Mouse (Mus musculus): Measurements from ENCODE around the gene Serpina16. TPM values are rescaled to one million over a fixed set of nuclear protein-coding genes. Genes with fewer than 3 reads are reported as not detected.
A peak's percentile ranks its signal among the peaks of the same experiment; 100 is the strongest.
"Not testable (repeated sequence)": the region's sequence is repeated elsewhere in the genome, so short reads cannot be mapped to it uniquely, and the experiment has no call there.

Serpina16 gene
- polyA plus RNA-seq, 1 experiment from 2014 or later = not detected

- no peaks in the 10 kb centered on the region for H3K27me3 ChIP-seq (ENCODE audit: insufficient read depth, low read length)
- no peak for DNase-seq
- no peaks in the 10 kb centered on the region for H3K36me3 ChIP-seq (replicated peaks; ENCODE audit: insufficient read depth, low read length)
- H3K4me3 ChIP-seq (ENCODE audit: low read depth, low read length) = no peak overlapping the region
- peaks cover 11% of the 10 kb centered on the region for H3K4me1 ChIP-seq (ENCODE audit: insufficient read depth)
- no peaks in the 10 kb centered on the region for H3K9me3 ChIP-seq (ENCODE audit: low read length)
- 42% methylated on average over 2 of the region's 2 CpGs for WGBS (ENCODE audit: insufficient replicate concordance)
- no peak overlapping the region for H3K9ac ChIP-seq (replicated peaks)
- H3K4me2 ChIP-seq (ENCODE audit: low read depth, low read length) = peak overlapping the region; percentile 27; the same call in 1 of the 2 replicates
- H3K27ac ChIP-seq (ENCODE audit: low read depth) = peak overlapping the region; percentile 81
- ATAC-seq = peak; percentile 81
- no peak for TF ChIP-seq CTCF (IDR thresholded peaks at IDR 0.05; ENCODE audit: low read depth)
- no peak for TF ChIP-seq EP300 (IDR thresholded peaks at IDR 0.05; ENCODE audit: low read depth)
These were observed 5.8 kb upstream of the Serpina16 start for GRCm38 (mm10) chr12:103681739-103682138.

- Histone ChIP-seq H3K27me3 (ENCODE audit: insufficient read depth, low read length) (no peaks in the 10 kb centered on the region), H3K4me2 (ENCODE audit: low read depth, low read length) (peak overlapping the region; percentile 27; the same call in 1 of the 2 replicates), H3K4me1 (ENCODE audit: insufficient read depth) (peaks cover 13% of the 10 kb centered on the region), H3K9ac (replicated peaks) (no peak overlapping the region), H3K4me3 (ENCODE audit: low read depth, low read length) (no peak overlapping the region), H3K27ac (ENCODE audit: low read depth) (peak overlapping the region; percentile 81), H3K9me3 (ENCODE audit: low read length) (no peaks in the 10 kb centered on the region), H3K36me3 (replicated peaks; ENCODE audit: insufficient read depth, low read length) (no peaks in the 10 kb centered on the region)
- no peak for TF ChIP-seq EP300 (IDR thresholded peaks at IDR 0.05; ENCODE audit: low read depth)
- TF ChIP-seq CTCF (IDR thresholded peaks at IDR 0.05; ENCODE audit: low read depth) = no peak
- DNase-seq (no peak), ATAC-seq (peak; percentile 78)
- 49% methylated on average over 2 of the region's 2 CpGs for WGBS (ENCODE audit: insufficient replicate concordance)
These were observed 5.2 kb upstream of the Serpina16 start for GRCm38 (mm10) chr12:103681169-103681568.

DNA sequence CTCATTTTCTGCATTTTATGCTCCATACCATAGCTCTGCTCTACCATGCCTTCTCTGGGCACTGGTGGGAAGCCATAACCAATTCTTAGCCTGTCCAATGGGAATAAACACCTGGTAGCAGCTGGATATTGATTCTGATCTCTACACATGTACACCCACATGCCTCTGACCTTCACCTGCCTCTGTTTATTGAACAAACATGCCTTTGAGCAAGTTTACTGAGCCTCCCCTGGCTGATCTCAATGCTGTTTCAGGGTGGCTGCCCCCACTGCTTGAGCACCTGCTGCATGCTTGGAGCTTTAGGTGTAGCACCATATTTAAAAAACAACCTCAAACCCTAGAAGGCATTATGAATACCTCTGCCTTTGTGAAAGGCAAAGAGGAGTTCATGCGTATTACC, 3.9 kb upstream of the Serpina16 start:
- not testable (repeated sequence) for DNase-seq; H3K27me3 ChIP-seq (ENCODE audit: insufficient read depth, low read length); H3K36me3 ChIP-seq (replicated peaks; ENCODE audit: insufficient read depth, low read length); H3K4me2 ChIP-seq (ENCODE audit: low read depth, low read length); H3K9me3 ChIP-seq (ENCODE audit: low read length); H3K27ac ChIP-seq (ENCODE audit: low read depth); H3K4me3 ChIP-seq (ENCODE audit: low read depth, low read length); H3K9ac ChIP-seq (replicated peaks)
- 89% methylated on average over 1 of the region's 1 CpGs for WGBS (ENCODE audit: insufficient replicate concordance)
- ATAC-seq = peak; percentile 70
- peaks cover 13% of the 10 kb centered on the region for H3K4me1 ChIP-seq (ENCODE audit: insufficient read depth)

DNA sequence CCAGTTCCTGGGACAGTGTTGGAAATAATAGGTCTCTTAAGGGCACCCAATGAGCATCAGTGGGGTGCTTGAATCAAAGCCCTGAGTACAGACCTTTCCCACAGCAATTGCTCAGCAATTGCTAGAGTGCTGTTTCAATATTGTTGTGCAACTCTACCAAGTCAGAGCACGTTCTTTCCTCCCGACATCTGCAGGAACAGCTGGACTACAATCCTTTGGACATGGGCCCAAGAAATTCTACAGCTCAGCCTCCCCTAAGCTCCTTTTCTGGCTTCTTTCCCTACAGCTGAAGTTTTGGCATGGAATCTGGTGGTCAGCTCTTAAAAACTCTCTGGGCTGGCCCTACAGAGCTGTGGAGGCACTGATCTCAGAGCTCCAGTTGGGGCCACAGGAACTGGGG, 2.8 kb downstream of the Serpina16 start:
- H3K4me1 ChIP-seq (ENCODE audit: insufficient read depth) = peaks cover 6% of the 10 kb centered on the region
- ATAC-seq = no peak
- no peaks in the 10 kb centered on the region for H3K9me3 ChIP-seq (ENCODE audit: low read length)
- no peaks in the 10 kb centered on the region for H3K36me3 ChIP-seq (replicated peaks; ENCODE audit: insufficient read depth, low read length)
- no peak overlapping the region for H3K27ac ChIP-seq (ENCODE audit: low read depth)
- no peaks in the 10 kb centered on the region for H3K27me3 ChIP-seq (ENCODE audit: insufficient read depth, low read length)
- no peak for DNase-seq
- H3K4me2 ChIP-seq (ENCODE audit: low read depth, low read length) = no peak overlapping the region
- H3K9ac ChIP-seq (replicated peaks) = no peak overlapping the region
- 45% methylated on average over 2 of the region's 2 CpGs for WGBS (ENCODE audit: insufficient replicate concordance)
- H3K4me3 ChIP-seq (ENCODE audit: low read depth, low read length) = no peak overlapping the region
- no peak for TF ChIP-seq EP300 (IDR thresholded peaks at IDR 0.05; ENCODE audit: low read depth)
- TF ChIP-seq CTCF (IDR thresholded peaks at IDR 0.05; ENCODE audit: low read depth) = no peak

GRCm38 (mm10) chr12:103671483-103671882, 4.5 kb downstream of the Serpina16 start:
- Histone ChIP-seq H3K4me1 (ENCODE audit: insufficient read depth) (no peaks in the 10 kb centered on the region), H3K27me3 (ENCODE audit: insufficient read depth, low read length) (no peaks in the 10 kb centered on the region)

GRCm38 (mm10) chr12:103670964-103671363, 5.0 kb downstream of the Serpina16 start:
- H3K4me1 ChIP-seq (ENCODE audit: insufficient read depth) = no peaks in the 10 kb centered on the region
- no peak overlapping the region for H3K4me3 ChIP-seq (ENCODE audit: low read depth, low read length)
- H3K36me3 ChIP-seq (replicated peaks; ENCODE audit: insufficient read depth, low read length) = no peaks in the 10 kb centered on the region
- TF ChIP-seq CTCF (IDR thresholded peaks at IDR 0.05; ENCODE audit: low read depth) (no peak), EP300 (IDR thresholded peaks at IDR 0.05; ENCODE audit: low read depth) (no peak)
- no peak overlapping the region for H3K27ac ChIP-seq (ENCODE audit: low read depth)
- 0 out of 2 replicates have a peak, but pooled peaks cover 3% of the 10 kb centered on the region for H3K9me3 ChIP-seq (ENCODE audit: low read length)
- no peaks in the 10 kb centered on the region for H3K27me3 ChIP-seq (ENCODE audit: insufficient read depth, low read length)
- ATAC-seq (no peak), DNase-seq (no peak)
- WGBS (ENCODE audit: insufficient replicate concordance) = 36% methylated on average over 2 of the region's 2 CpGs
- H3K4me2 ChIP-seq (ENCODE audit: low read depth, low read length) = no peak overlapping the region
- H3K9ac ChIP-seq (replicated peaks) = no peak overlapping the region

More at GRCm38 (mm10) chr12:103671483-103671882, 4.5 kb downstream of the Serpina16 start:
- ATAC-seq = no peak
- TF ChIP-seq EP300 (IDR thresholded peaks at IDR 0.05; ENCODE audit: low read depth) = no peak
- no peak for TF ChIP-seq CTCF (IDR thresholded peaks at IDR 0.05; ENCODE audit: low read depth)
- Histone ChIP-seq H3K9me3 (ENCODE audit: low read length) (no peaks in the 10 kb centered on the region), H3K4me2 (ENCODE audit: low read depth, low read length) (no peak overlapping the region), H3K36me3 (replicated peaks; ENCODE audit: insufficient read depth, low read length) (no peaks in the 10 kb centered on the region), H3K9ac (replicated peaks) (no peak overlapping the region), H3K4me3 (ENCODE audit: low read depth, low read length) (no peak overlapping the region), H3K27ac (ENCODE audit: low read depth) (no peak overlapping the region)
- no peak for DNase-seq
- 55% methylated on average over 3 of the region's 3 CpGs for WGBS (ENCODE audit: insufficient replicate concordance)

GRCm38 (mm10) chr12:103670344-103670743, 5.6 kb downstream of the Serpina16 start:
- TF ChIP-seq EP300 (IDR thresholded peaks at IDR 0.05; ENCODE audit: low read depth) (no peak), CTCF (IDR thresholded peaks at IDR 0.05; ENCODE audit: low read depth) (no peak)
- Histone ChIP-seq H3K9me3 (ENCODE audit: low read length) (0 out of 2 replicates have a peak, but pooled peaks cover 3% of the 10 kb centered on the region), H3K4me1 (ENCODE audit: insufficient read depth) (no peaks in the 10 kb centered on the region), H3K4me3 (ENCODE audit: low read depth, low read length) (no peak overlapping the region), H3K4me2 (ENCODE audit: low read depth, low read length) (no peak overlapping the region), H3K27ac (ENCODE audit: low read depth) (no peak overlapping the region), H3K36me3 (replicated peaks; ENCODE audit: insufficient read depth, low read length) (no peaks in the 10 kb centered on the region), H3K27me3 (ENCODE audit: insufficient read depth, low read length) (no peaks in the 10 kb centered on the region), H3K9ac (replicated peaks) (no peak overlapping the region)
- ATAC-seq (no peak), DNase-seq (no peak)
- 72% methylated on average over 5 of the region's 5 CpGs for WGBS (ENCODE audit: insufficient replicate concordance)
